In the genomic region with DNA sequence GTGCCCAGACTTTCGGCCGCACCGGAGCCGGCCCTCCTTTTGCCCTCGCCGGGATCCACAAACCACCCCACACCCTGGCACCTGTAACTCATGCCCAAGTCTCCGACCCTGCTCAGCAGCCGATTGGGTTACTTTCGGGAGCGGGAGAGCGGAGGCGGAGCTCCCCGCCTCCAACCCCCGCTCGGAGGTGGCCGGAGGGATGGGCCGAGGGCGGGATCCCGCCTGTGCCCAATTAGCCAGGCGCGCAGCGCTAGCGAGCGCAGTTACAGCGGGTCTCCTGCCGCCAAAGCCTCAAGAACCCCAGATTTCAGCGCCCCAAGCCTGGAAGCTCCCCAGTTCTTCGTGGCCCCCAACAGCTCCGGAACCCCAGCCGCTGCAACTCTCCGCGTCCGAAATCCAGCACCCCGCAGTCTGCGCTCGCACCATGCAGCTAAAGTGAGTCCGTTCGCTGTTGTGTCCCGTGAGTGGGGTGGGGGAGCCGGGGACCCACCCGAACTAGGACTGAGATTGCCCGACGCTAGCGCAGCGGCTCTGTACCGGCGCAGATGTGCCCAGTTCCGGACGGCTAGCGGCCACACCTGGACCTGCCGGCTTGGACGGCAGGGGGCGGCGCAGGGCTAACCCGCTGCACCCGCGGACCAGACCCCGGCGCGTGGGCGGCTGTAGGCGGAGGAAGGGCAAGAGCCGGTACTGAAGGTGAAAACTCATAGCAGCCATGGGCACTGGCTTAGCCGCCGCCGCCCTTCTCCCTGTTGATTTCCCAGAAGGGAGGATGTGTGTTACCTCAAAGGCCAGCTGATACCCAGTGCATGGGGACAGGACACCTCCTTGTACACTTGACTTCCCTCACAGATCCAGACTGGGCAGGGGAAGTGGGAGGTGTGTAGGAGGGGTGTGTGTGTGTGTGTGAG, we compare ENCODE assay signal across 9 mouse cellular contexts. TPM values are rescaled to one million over a fixed set of nuclear protein-coding genes. Genes with fewer than 3 reads are reported as not detected.
DNase-seq lines count a peak whose midpoint lies in the region; ATAC-seq lines count a peak whose summit lies in the region.
"Had no signal": no experiment of that assay in that cellular context is flagged by ENCODE, and none has a peak within 500 bp of the region (broad histone marks: within the 10 kb centered on the region; RNA-seq: fewer than 3 reads in every experiment).

A gene (plus strand): TSS at position 202 of the 911 bp plus-strand sequence.

- no peaks in the 10 kb centered on the region for H3K9me3 ChIP-seq in embryonic facial prominence, embryonic 13.5 days
- H3K9me3 ChIP-seq in heart, embryonic 12.5 days (replicated peaks), result no peaks in the 10 kb centered on the region
- H3K9me3 ChIP-seq in kidney, embryonic 14.5 days (ENCODE audit: control insufficient read depth, low read length), result no peaks in the 10 kb centered on the region
- no peaks in the 10 kb centered on the region for H3K9me3 ChIP-seq in liver, embryonic 11.5 days (ENCODE audit: control insufficient read depth, low read length)

- H3K4me3 ChIP-seq in embryonic facial prominence, embryonic 13.5 days, result peak within 1 kb of the TSS; percentile 66
- peak within 1 kb of the TSS; percentile 72 for H3K4me3 ChIP-seq in heart, embryonic 12.5 days
- peak within 1 kb of the TSS; percentile 74 for H3K4me3 ChIP-seq in kidney, embryonic 14.5 days (ENCODE audit: low read length)
- H3K4me3 ChIP-seq in liver, embryonic 11.5 days (ENCODE audit: low read depth, low read length), result peak within 1 kb of the TSS; percentile 58

- under 1% methylated on average over 61 of the region's 66 CpGs for WGBS in embryonic facial prominence, embryonic 13.5 days
- under 1% methylated on average over 66 of the region's 66 CpGs for WGBS in heart, embryonic 12.5 days
- under 1% methylated on average over 66 of the region's 66 CpGs for WGBS in kidney, embryonic 14.5 days
- WGBS in liver, embryonic 11.5 days, result under 1% methylated on average over 66 of the region's 66 CpGs

- peaks cover 32% of the 10 kb centered on the region for H3K27me3 ChIP-seq in embryonic facial prominence, embryonic 13.5 days
- H3K27me3 ChIP-seq in heart, embryonic 12.5 days (replicated peaks), result peaks cover 41% of the 10 kb centered on the region
- no peaks in the 10 kb centered on the region for H3K27me3 ChIP-seq in kidney, embryonic 14.5 days (ENCODE audit: control insufficient read depth, insufficient read depth, low read length)
- peaks cover 42% of the 10 kb centered on the region for H3K27me3 ChIP-seq in liver, embryonic 11.5 days (replicated peaks; ENCODE audit: control insufficient read depth, insufficient read depth, low read length)

- H3K36me3 ChIP-seq in embryonic facial prominence, embryonic 13.5 days, result no peaks in the 10 kb centered on the region
- no peaks in the 10 kb centered on the region for H3K36me3 ChIP-seq in heart, embryonic 12.5 days
- H3K36me3 ChIP-seq in kidney, embryonic 14.5 days (ENCODE audit: control insufficient read depth, insufficient read depth, low read length), result no peaks in the 10 kb centered on the region
- H3K36me3 ChIP-seq in liver, embryonic 11.5 days (ENCODE audit: control insufficient read depth, insufficient read depth, low read length), result no peaks in the 10 kb centered on the region

- H3K9ac ChIP-seq in embryonic facial prominence, embryonic 13.5 days, result peak within 1 kb of the TSS; percentile 75
- peak within 1 kb of the TSS; percentile 80 for H3K9ac ChIP-seq in heart, embryonic 12.5 days
- H3K9ac ChIP-seq in kidney, embryonic 14.5 days (ENCODE audit: low read depth, low read length), result peak within 1 kb of the TSS; percentile 68
- H3K9ac ChIP-seq in liver, embryonic 11.5 days (ENCODE audit: low read depth, low read length), result peak within 1 kb of the TSS; percentile 58

- peak within 1 kb of the TSS; percentile 29; the same call in 1 of the 2 replicates for H3K27ac ChIP-seq in embryonic facial prominence, embryonic 13.5 days
- H3K27ac ChIP-seq in heart, embryonic 12.5 days (ENCODE audit: poor library complexity, severe bottlenecking), result no peak within 1 kb of the TSS
- H3K27ac ChIP-seq in kidney, embryonic 14.5 days (ENCODE audit: low read depth, low read length), result no peak within 1 kb of the TSS
- no peak within 1 kb of the TSS; the same call in 1 of the 2 replicates for H3K27ac ChIP-seq in liver, embryonic 11.5 days (ENCODE audit: low read depth, low read length)

- 0 out of 2 replicates have a peak, but pooled peaks cover 6% of the 10 kb centered on the region for H3K4me1 ChIP-seq in embryonic facial prominence, embryonic 13.5 days
- peaks cover 5% of the 10 kb centered on the region; the same call in 1 of the 2 replicates for H3K4me1 ChIP-seq in heart, embryonic 12.5 days (replicated peaks)
- H3K4me1 ChIP-seq in kidney, embryonic 14.5 days (ENCODE audit: control insufficient read depth, insufficient read depth, low read length), result peaks cover 6% of the 10 kb centered on the region
- no peaks in the 10 kb centered on the region; the same call in 1 of the 2 replicates for H3K4me1 ChIP-seq in liver, embryonic 11.5 days (replicated peaks; ENCODE audit: control insufficient read depth, insufficient read depth, low read length)

- peak; percentile 81 for DNase-seq in 416B (ENCODE audit: low read depth)
- peak; percentile 88 for DNase-seq in adrenal gland, postnatal 25 days
- peak; percentile 71 for DNase-seq in liver, embryonic 11.5 days (ENCODE audit: low spot score)
- DNase-seq in monocyte, adult 2 months (ENCODE audit: low read depth in 1 of 2, low spot score in 2 of 2), result peak; percentile 21 to 56
- DNase-seq in spleen, postnatal 4 days (ENCODE audit: low spot score in 2 of 2), result peak; percentile 77 to 90

- ATAC-seq in embryonic facial prominence, embryonic 13.5 days (ENCODE audit: insufficient number of reproducible peaks, insufficient read depth, low FRiP score, low TSS enrichment, low read depth), result peak; percentile 78
- ATAC-seq in heart, embryonic 12.5 days (ENCODE audit: insufficient number of reproducible peaks, low FRiP score), result peak; percentile 87
- peak; percentile 93 for ATAC-seq in kidney, embryonic 14.5 days (ENCODE audit: low FRiP score, low TSS enrichment)
- peak; percentile 78 for ATAC-seq in liver, embryonic 11.5 days (replicated peaks; ENCODE audit: low FRiP score)

- peak within 1 kb of the TSS; percentile 97 for H3K4me2 ChIP-seq in embryonic facial prominence, embryonic 13.5 days
- peak within 1 kb of the TSS; percentile 99 for H3K4me2 ChIP-seq in heart, embryonic 12.5 days
- peak within 1 kb of the TSS; percentile 99 for H3K4me2 ChIP-seq in kidney, embryonic 14.5 days (replicated peaks; ENCODE audit: low read depth, low read length)
- peak within 1 kb of the TSS; percentile 82 for H3K4me2 ChIP-seq in liver, embryonic 11.5 days

RNA-seq across cellular contexts. Expression of the gene that starts here (rescaled TPM):
- 26.3 and 36.0 TPM in 2 replicates for total RNA-seq in adrenal gland, postnatal 25 days (2021)
- 3.0 and 4.4 TPM in 2 replicates for polyA plus RNA-seq in embryonic facial prominence, embryonic 13.5 days (2015; fragmentation: Nextera tagmentation; extraction: Ambion mirVana)
- 1.5 and 1.6 TPM in 2 replicates for polyA plus RNA-seq in heart, embryonic 12.5 days (2016; fragmentation: Nextera tagmentation; extraction: Ambion mirVana)
- polyA plus RNA-seq in kidney, embryonic 14.5 days (2014; fragmentation: Nextera tagmentation; extraction: Ambion mirVana), result 3.8 and 4.8 TPM in 2 replicates
- polyA plus RNA-seq in liver, embryonic 11.5 days (2014; fragmentation: Nextera tagmentation; extraction: Ambion mirVana), result 3.5 and 4.2 TPM in 2 replicates
- total RNA-seq: MEL had no signal
